Mouse (Mus musculus): Measurements from ENCODE around the gene P2ry14. TPM values are rescaled to one million over a fixed set of nuclear protein-coding genes. Genes with fewer than 3 reads are reported as not detected.

Gene P2ry14
- polyA plus RNA-seq, 2 experiments, result 2.5 to 4.1 TPM

GRCm38 (mm10) chr3:59125783-59126555 lies 27.4 kb downstream of the P2ry14 start:
- TF ChIP-seq CTCF (IDR thresholded peaks at IDR 0.05; ENCODE audit: low read depth) (no peak), EP300 (IDR thresholded peaks at IDR 0.05; ENCODE audit: low read depth) (no peak)
- peaks cover 6 to 31% of the 10 kb centered on the region in 2 experiments for H3K4me1 ChIP-seq (replicated peaks; ENCODE audit: control insufficient read depth in 2 of 2, insufficient read depth in 2 of 2, low read length in 1 of 2)
- H3K36me3 ChIP-seq (replicated peaks; ENCODE audit: control insufficient read depth, insufficient read depth, low read depth), result no peaks in the 10 kb centered on the region
- H3K27ac ChIP-seq, result no peak overlapping the region
- DNase-seq (ENCODE audit: low read depth in 3 of 3, low spot score in 3 of 3), result no peak
- H3K4me2 ChIP-seq (ENCODE audit: low read depth), result no peak overlapping the region; the same call in 1 of the 2 replicates
- H3K9ac ChIP-seq (replicated peaks), result no peak overlapping the region
- H3K9me3 ChIP-seq (ENCODE audit: control insufficient read depth, low read length), result no peaks in the 10 kb centered on the region
- 32% methylated on average over 7 of the region's 7 CpGs for WGBS (ENCODE audit: insufficient replicate concordance)
- no peaks in the 10 kb centered on the region for H3K27me3 ChIP-seq (ENCODE audit: control insufficient read depth, insufficient read depth, low read length)
- H3K4me3 ChIP-seq (ENCODE audit: insufficient read depth in 1 of 2, low read depth in 2 of 2, low read length in 2 of 2), result no peak overlapping the region
- ATAC-seq (ENCODE audit: insufficient read depth), result peak; percentile 30; the same call in 1 of the 2 replicates

- no peak for DNase-seq (ENCODE audit: low read depth in 3 of 3, low spot score in 3 of 3)
- H3K4me3 ChIP-seq (ENCODE audit: insufficient read depth in 1 of 2, low read depth in 2 of 2, low read length in 2 of 2), result no peak overlapping the region
- H3K36me3 ChIP-seq (replicated peaks; ENCODE audit: control insufficient read depth, insufficient read depth, low read depth), result no peaks in the 10 kb centered on the region
- no peaks in the 10 kb centered on the region for H3K9me3 ChIP-seq (ENCODE audit: control insufficient read depth, low read length)
- 36% methylated on average over 5 of the region's 5 CpGs for WGBS (ENCODE audit: insufficient replicate concordance)
- peaks cover 6 to 27% of the 10 kb centered on the region in 2 experiments for H3K4me1 ChIP-seq (replicated peaks; ENCODE audit: control insufficient read depth in 2 of 2, insufficient read depth in 2 of 2, low read length in 1 of 2)
- TF ChIP-seq CTCF (IDR thresholded peaks at IDR 0.05; ENCODE audit: low read depth) (no peak), EP300 (IDR thresholded peaks at IDR 0.05; ENCODE audit: low read depth) (no peak)
- H3K27me3 ChIP-seq (ENCODE audit: control insufficient read depth, insufficient read depth, low read length), result no peaks in the 10 kb centered on the region
- ATAC-seq (ENCODE audit: insufficient read depth), result no peak
- H3K27ac ChIP-seq, result no peak overlapping the region
- H3K4me2 ChIP-seq (ENCODE audit: low read depth), result no peak overlapping the region
- no peak overlapping the region for H3K9ac ChIP-seq (replicated peaks)
Measured at GRCm38 (mm10) chr3:59125022-59125421, 28.4 kb downstream of the P2ry14 start.

DNA sequence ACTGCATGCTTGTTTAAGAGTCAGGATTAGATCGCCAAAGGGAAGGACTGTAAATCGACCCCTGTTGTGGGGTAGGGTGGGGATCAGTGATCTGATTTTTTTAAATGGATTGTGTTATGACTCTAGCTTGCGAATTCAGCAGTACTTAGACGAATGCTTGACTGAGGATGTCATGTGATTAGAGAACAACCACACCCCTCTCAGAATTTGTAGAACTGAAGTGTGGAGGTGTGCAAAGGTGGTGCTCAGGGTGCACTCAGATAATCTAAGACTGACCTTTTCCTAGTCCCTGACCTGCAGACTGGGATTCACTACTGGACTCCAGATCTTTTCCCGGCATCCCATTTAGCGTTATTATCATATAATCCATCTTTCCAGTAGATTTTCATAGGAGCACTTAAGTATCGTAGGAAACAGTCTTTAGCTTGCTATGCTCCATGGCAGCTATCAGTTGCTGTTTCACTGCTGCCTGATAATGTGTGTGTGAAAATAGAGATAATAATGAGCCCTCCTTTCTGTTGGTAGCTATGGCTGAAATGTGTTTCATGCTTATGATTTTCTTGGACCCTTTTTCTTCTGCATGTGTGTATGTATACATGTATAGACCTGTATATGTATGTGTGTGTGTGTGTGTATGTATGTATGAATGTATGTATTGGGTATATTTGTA lies 31.5 kb downstream of the P2ry14 start:
- peaks cover 6 to 24% of the 10 kb centered on the region in 2 experiments for H3K4me1 ChIP-seq (replicated peaks; ENCODE audit: control insufficient read depth in 2 of 2, insufficient read depth in 2 of 2, low read length in 1 of 2)
- no peaks in the 10 kb centered on the region for H3K27me3 ChIP-seq (ENCODE audit: control insufficient read depth, insufficient read depth, low read length)
- no peak for DNase-seq (ENCODE audit: low read depth in 3 of 3, low spot score in 3 of 3)
- no peak overlapping the region for H3K9ac ChIP-seq (replicated peaks)
- H3K36me3 ChIP-seq (replicated peaks; ENCODE audit: control insufficient read depth, insufficient read depth, low read depth), result no peaks in the 10 kb centered on the region
- no peak; the same call in 1 of the 2 replicates for TF ChIP-seq EP300 (IDR thresholded peaks at IDR 0.05; ENCODE audit: low read depth)
- no peak for TF ChIP-seq CTCF (IDR thresholded peaks at IDR 0.05; ENCODE audit: low read depth)
- H3K4me3 ChIP-seq (ENCODE audit: insufficient read depth in 1 of 2, low read depth in 2 of 2, low read length in 2 of 2), result no peak overlapping the region
- WGBS (ENCODE audit: insufficient replicate concordance), result 39% methylated on average over 7 of the region's 7 CpGs
- no peak overlapping the region for H3K4me2 ChIP-seq (ENCODE audit: low read depth)
- no peak overlapping the region for H3K27ac ChIP-seq
- no peaks in the 10 kb centered on the region for H3K9me3 ChIP-seq (ENCODE audit: control insufficient read depth, low read length)
- no peak for ATAC-seq (ENCODE audit: insufficient read depth)

GRCm38 (mm10) chr3:59121067-59121730 lies 32.2 kb downstream of the P2ry14 start:
- TF ChIP-seq CTCF (IDR thresholded peaks at IDR 0.05; ENCODE audit: low read depth) (no peak), EP300 (IDR thresholded peaks at IDR 0.05; ENCODE audit: low read depth) (no peak)
- Histone ChIP-seq H3K4me2 (ENCODE audit: low read depth) (no peak overlapping the region), H3K9me3 (ENCODE audit: control insufficient read depth, low read length) (no peaks in the 10 kb centered on the region), H3K4me3 (ENCODE audit: insufficient read depth in 1 of 2, low read depth in 2 of 2, low read length in 2 of 2) (no peak overlapping the region), H3K27me3 (ENCODE audit: control insufficient read depth, insufficient read depth, low read length) (no peaks in the 10 kb centered on the region), H3K4me1 (replicated peaks; ENCODE audit: control insufficient read depth in 2 of 2, insufficient read depth in 2 of 2, low read length in 1 of 2) (peaks cover 6 to 24% of the 10 kb centered on the region in 2 experiments), H3K27ac (no peak overlapping the region), H3K36me3 (replicated peaks; ENCODE audit: control insufficient read depth, insufficient read depth, low read depth) (no peaks in the 10 kb centered on the region), H3K9ac (replicated peaks) (no peak overlapping the region)
- no peak for ATAC-seq (ENCODE audit: insufficient read depth)
- no peak for DNase-seq (ENCODE audit: low read depth in 3 of 3, low spot score in 3 of 3)
- 59% methylated on average over 7 of the region's 7 CpGs for WGBS (ENCODE audit: insufficient replicate concordance)

Data from liver, embryonic 14.5 days (tissue).